Mouse (Mus musculus) midbrain, embryonic 16.5 days (tissue): ENCODE data around the gene Rbmxl1. TPM values are rescaled to one million over a fixed set of nuclear protein-coding genes. Genes with fewer than 3 reads are reported as not detected.
A peak's percentile ranks its signal among the peaks of the same experiment; 100 is the strongest.
"Not testable (repeated sequence)": the region's sequence is repeated elsewhere in the genome, so short reads cannot be mapped to it uniquely, and the experiment has no call there.

ENCODE experiments used
- ATAC-seq: fragments of 200-750 bp; cut with Nextera tagmentation; 2 replicates; pipeline ENCODE4 v1.8.0; 2017; ENCODE audit warnings: moderate TSS enrichment
- H3K27ac ChIP-seq: fragments of 300-500 bp; sonication (generic); 2 replicates; pipeline ENCODE4 v1.5.1; 2014; ENCODE audit warnings: mild to moderate bottlenecking, low read length, mixed read lengths
- H3K27me3 ChIP-seq: fragments of 300-500 bp; sonication (generic); 2 replicates; pipeline ENCODE4 v1.6.1; 2014; ENCODE audit warnings: low read depth, low read length, mixed read lengths; ENCODE audit not compliant: control insufficient read depth, insufficient read depth
- H3K36me3 ChIP-seq: fragments of 300-500 bp; sonication (generic); 2 replicates; pipeline ENCODE4 v1.6.1; 2014; ENCODE audit warnings: mild to moderate bottlenecking, low read length, moderate library complexity, mixed read lengths; ENCODE audit not compliant: control insufficient read depth, insufficient read depth
- H3K4me1 ChIP-seq: fragments of 300-500 bp; sonication (generic); 2 replicates; pipeline ENCODE4 v1.6.1; 2014; ENCODE audit warnings: mild to moderate bottlenecking, low read length, mixed read lengths; ENCODE audit not compliant: control insufficient read depth, insufficient read depth
- H3K4me2 ChIP-seq: fragments of 300-500 bp; sonication (generic); 2 replicates; pipeline ENCODE4 v1.6.1; 2014; ENCODE audit warnings: mild to moderate bottlenecking, low read length, mixed read lengths
- H3K4me3 ChIP-seq: fragments of 300-500 bp; sonication (generic); 2 replicates; pipeline ENCODE4 v1.5.1; 2014; ENCODE audit warnings: low read depth, mild to moderate bottlenecking, low read length, moderate library complexity, mixed read lengths
- H3K9ac ChIP-seq: fragments of 300-500 bp; sonication (generic); 2 replicates; pipeline ENCODE4 v1.6.1; 2014; ENCODE audit warnings: low read depth, low read length, mixed read lengths
- H3K9me3 ChIP-seq: fragments of 300-500 bp; sonication (generic); replicated peaks from 2 replicates; pipeline ENCODE4 v1.6.1; 2014; ENCODE audit warnings: mild to moderate bottlenecking, low read length, mixed read lengths; ENCODE audit not compliant: control insufficient read depth, poor library complexity, severe bottlenecking
- WGBS: fragments of 180-500 bp; shearing (Covaris S2); extraction: QIAGEN DNeasy Blood & Tissue Kit; methylation state at CpG from one replicate; pipeline ENCODE4 v1.1.7; 2014; 5-methylcytosine and 5-hydroxymethylcytosine counted together
- polyA plus RNA-seq: library from polyadenylated mRNA; unstranded; fragments of >200 nt; fragmentation: Nextera tagmentation; extraction: Ambion mirVana; gene quantifications from 2 replicates; pipeline ENCODE4 v1.2.1, GENCODE M21; 2015

Gene Rbmxl1
- polyA plus RNA-seq, 1 experiment from 2014 or later = 201 TPM

DNA sequence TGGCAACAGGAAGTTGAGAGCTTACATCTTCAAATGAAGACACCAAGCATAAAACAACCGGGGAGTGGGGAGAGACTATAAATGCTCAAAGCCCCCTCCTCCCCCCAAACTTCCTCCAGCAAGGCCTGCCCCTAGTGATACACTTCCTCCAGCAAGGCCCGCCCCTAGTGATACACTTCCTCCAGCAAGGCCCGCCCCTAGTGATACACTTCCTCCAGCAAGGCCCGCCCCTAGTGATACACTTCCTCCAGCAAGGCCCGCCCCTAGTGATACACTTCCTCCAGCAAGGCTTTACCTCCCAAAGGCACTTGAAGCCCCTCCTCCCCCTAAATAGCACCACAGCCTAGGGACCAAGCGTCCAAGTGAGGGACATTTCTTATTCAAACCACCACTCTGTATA is 34.0 kb upstream of the Rbmxl1 start:
- 93% methylated on average over 3 of the region's 6 CpGs for WGBS
- not testable (repeated sequence) for H3K4me2 ChIP-seq, H3K4me1 ChIP-seq, H3K9ac ChIP-seq, H3K4me3 ChIP-seq, H3K9me3 ChIP-seq, H3K36me3 ChIP-seq, H3K27me3 ChIP-seq, ATAC-seq, H3K27ac ChIP-seq

DNA sequence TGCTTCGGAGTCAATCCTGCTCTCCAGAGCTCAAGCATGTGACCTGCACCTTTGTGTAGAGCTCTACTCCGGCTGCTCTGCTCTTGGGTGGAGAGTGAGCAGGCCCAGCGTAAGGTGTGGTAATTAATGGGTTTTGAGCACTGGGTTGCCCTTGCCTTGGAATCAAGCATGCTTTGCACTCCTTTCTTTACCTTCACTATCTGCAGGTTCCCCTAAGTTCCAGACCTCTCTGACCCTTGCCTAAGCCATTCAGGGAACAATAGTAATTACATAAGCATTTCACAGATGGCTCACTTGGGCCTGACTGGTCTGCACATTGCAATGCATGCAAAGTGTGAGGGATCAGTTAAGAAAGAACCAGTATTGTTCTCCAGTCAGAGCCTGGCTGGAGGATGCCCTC is 29.1 kb upstream of the Rbmxl1 start:
- no peak for ATAC-seq

DNA sequence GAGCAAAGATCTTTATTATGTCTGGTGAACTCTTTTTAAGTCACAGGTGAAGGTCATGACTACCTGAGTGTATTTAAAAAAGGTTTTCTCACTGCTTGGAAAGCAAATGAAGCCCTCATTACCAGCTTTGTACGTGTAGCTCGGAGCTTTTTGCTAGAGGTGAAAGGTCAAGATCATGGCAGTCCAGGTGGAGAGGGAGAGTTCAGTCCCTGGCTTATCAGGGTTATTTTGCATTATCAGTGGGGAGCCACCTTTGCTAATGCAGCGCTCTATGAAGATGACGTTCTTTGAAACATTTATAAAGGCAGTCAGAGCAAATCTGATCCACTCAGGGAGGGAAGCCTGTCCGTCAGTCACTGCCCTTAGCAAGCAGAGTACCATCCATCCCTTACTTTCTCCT is 28.0 kb upstream of the Rbmxl1 start:
- no peak overlapping the region for H3K4me2 ChIP-seq

More for the DNA sequence above, 29.1 kb upstream of the Rbmxl1 start:
- H3K9ac ChIP-seq = no peak overlapping the region
- no peaks in the 10 kb centered on the region for H3K27me3 ChIP-seq
- no peak overlapping the region for H3K27ac ChIP-seq
- WGBS = 93% methylated on average over 3 of the region's 3 CpGs
- 0 out of 2 replicates have a peak, but pooled peaks cover 4% of the 10 kb centered on the region for H3K36me3 ChIP-seq
- no peaks in the 10 kb centered on the region for H3K4me1 ChIP-seq
- H3K4me3 ChIP-seq = no peak overlapping the region
- H3K4me2 ChIP-seq = no peak overlapping the region
- no peaks in the 10 kb centered on the region for H3K9me3 ChIP-seq

DNA sequence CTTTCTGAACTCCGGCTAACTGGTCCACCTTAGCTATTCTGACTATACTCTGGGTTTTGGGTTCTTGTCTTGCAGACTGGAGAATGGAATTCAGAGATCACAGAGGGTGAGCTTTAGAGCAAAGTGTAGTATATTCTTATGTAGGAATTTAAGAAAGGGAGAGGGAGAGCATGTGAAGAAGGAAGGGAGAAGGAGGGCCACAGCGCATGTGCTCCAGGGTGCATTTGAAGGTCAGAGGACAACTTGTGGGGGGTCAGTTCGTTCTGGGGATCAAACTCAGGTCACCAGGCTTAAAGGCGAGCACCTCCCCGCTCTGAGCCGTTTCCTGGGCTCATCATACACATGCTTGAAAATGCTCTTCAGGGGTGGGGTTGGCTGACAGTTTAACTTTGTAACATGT is 25.3 kb upstream of the Rbmxl1 start:
- Histone ChIP-seq H3K9me3 (no peaks in the 10 kb centered on the region), H3K36me3 (peaks cover 4% of the 10 kb centered on the region; the same call in 1 of the 2 replicates), H3K27ac (no peak overlapping the region), H3K27me3 (no peaks in the 10 kb centered on the region), H3K4me2 (no peak overlapping the region), H3K4me1 (no peaks in the 10 kb centered on the region), H3K9ac (no peak overlapping the region), H3K4me3 (no peak overlapping the region)
- 91% methylated on average over 6 of the region's 6 CpGs for WGBS
- ATAC-seq = no peak

More for the DNA sequence above, 28.0 kb upstream of the Rbmxl1 start:
- Histone ChIP-seq H3K9me3 (no peaks in the 10 kb centered on the region), H3K27ac (no peak overlapping the region), H3K36me3 (peaks cover 7% of the 10 kb centered on the region; the same call in 1 of the 2 replicates), H3K9ac (no peak overlapping the region), H3K4me1 (no peaks in the 10 kb centered on the region), H3K27me3 (no peaks in the 10 kb centered on the region), H3K4me3 (no peak overlapping the region)
- no peak for ATAC-seq
- 70% methylated on average over 5 of the region's 5 CpGs for WGBS

DNA sequence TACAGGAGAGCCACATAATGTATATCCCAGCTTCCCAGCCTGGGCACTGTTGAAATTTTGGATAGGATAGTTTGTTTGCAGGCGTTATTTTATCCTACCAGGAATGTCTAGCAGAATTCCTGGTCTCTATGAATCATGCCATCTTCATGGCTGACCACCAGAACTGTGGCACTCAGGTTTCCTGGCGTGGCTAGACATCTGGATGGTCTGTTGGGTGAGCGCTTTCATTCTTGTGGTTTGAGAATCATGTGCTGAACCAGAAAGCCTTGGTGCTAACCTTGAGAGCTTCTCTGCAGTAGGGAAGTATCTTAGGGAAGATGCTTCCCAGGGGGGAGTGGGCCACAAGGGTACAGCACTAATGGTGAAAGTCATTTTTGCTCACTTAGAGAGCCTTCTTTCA is 6.4 kb upstream of the Rbmxl1 start:
- no peak overlapping the region for H3K4me3 ChIP-seq
- ATAC-seq = no peak
- no peak overlapping the region for H3K4me2 ChIP-seq
- 91% methylated on average over 3 of the region's 3 CpGs for WGBS
- H3K27ac ChIP-seq = no peak overlapping the region
- H3K27me3 ChIP-seq = no peaks in the 10 kb centered on the region
- H3K36me3 ChIP-seq = no peaks in the 10 kb centered on the region; the same call in none of the 2 replicates
- H3K4me1 ChIP-seq = peaks cover 8% of the 10 kb centered on the region
- H3K9ac ChIP-seq = no peak overlapping the region
- no peaks in the 10 kb centered on the region for H3K9me3 ChIP-seq

DNA sequence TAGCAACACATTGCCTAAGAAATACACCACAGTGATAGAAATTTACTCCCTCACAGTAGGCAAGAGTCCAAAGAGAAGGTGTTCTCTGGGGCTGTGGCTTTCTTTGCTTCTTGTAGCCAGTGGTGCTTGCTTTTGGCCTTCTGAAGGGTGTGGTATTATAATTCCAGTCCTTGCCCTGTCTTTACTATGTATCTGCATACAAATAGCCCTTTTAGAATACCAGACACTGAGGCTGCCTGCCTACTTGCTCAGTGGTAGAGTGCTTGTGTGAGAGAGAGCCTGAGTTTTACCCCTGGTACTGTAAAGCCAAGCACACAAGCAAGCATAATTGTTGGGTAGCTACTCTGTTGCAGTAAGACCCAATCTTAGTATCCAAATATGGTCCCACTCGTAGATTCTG is 6.0 kb upstream of the Rbmxl1 start:
- 98% methylated on average over 1 of the region's 1 CpGs for WGBS
- no peaks in the 10 kb centered on the region for H3K27me3 ChIP-seq
- no peak for ATAC-seq
- H3K4me3 ChIP-seq = no peak overlapping the region
- H3K9me3 ChIP-seq = no peaks in the 10 kb centered on the region
- no peaks in the 10 kb centered on the region; the same call in none of the 2 replicates for H3K36me3 ChIP-seq
- peaks cover 11% of the 10 kb centered on the region for H3K4me1 ChIP-seq
- no peak overlapping the region for H3K4me2 ChIP-seq
- no peak overlapping the region for H3K27ac ChIP-seq
- H3K9ac ChIP-seq = no peak overlapping the region

DNA sequence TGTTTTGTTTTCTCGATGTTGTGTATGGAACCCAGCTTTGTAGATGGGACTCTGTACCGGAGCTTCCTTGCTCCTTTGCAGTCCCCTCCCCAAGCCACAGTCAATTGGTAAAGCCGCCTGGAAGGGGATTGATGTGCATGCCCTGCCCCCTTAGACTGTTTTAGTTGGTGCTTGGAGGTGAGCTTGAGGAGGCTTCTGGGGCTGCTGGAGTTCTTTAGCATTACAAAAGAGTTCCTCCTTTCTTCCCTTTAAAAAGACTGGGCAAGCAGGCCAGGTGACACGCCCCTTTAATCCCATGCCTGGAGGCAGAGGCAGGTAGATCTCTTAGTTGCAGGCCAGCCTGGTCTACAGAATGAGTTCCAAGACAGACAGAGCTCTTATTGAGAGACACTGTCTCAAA is 4.4 kb upstream of the Rbmxl1 start:
- Histone ChIP-seq H3K4me2 (no peak overlapping the region), H3K4me3 (no peak overlapping the region), H3K27me3 (no peaks in the 10 kb centered on the region), H3K27ac (no peak overlapping the region), H3K9ac (no peak overlapping the region), H3K4me1 (peaks cover 11% of the 10 kb centered on the region), H3K9me3 (no peaks in the 10 kb centered on the region), H3K36me3 (no peaks in the 10 kb centered on the region; the same call in none of the 2 replicates)
- ATAC-seq = no peak
- WGBS = 89% methylated on average over 4 of the region's 4 CpGs

DNA sequence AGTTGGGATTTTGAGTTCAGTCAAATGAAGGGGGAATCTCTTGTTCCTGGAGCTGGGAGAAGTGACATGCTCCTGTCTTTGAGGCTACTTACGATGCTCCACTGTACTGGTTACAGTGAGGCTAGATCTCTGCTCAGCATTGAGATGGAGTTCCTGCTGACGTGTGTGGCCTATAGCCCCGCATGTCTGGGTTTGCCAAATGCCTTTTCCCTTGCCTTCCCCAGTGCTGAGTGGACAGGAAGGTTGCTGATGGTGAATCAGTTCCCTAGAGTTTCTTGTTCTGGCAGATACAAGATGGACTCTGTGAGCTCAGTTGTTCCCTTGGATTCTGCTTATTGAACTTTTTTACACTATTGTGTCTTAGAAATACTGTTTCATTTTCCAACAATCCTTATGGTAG is 2.2 kb upstream of the Rbmxl1 start:
- 70% methylated on average over 3 of the region's 3 CpGs for WGBS
- no peak overlapping the region for H3K4me2 ChIP-seq
- no peak overlapping the region for H3K4me3 ChIP-seq
- no peaks in the 10 kb centered on the region for H3K27me3 ChIP-seq
- H3K9me3 ChIP-seq = no peaks in the 10 kb centered on the region
- ATAC-seq = no peak
- H3K4me1 ChIP-seq = peaks cover 16% of the 10 kb centered on the region
- H3K27ac ChIP-seq = no peak overlapping the region
- H3K36me3 ChIP-seq = peaks cover 2% of the 10 kb centered on the region; the same call in 1 of the 2 replicates
- no peak overlapping the region for H3K9ac ChIP-seq

DNA sequence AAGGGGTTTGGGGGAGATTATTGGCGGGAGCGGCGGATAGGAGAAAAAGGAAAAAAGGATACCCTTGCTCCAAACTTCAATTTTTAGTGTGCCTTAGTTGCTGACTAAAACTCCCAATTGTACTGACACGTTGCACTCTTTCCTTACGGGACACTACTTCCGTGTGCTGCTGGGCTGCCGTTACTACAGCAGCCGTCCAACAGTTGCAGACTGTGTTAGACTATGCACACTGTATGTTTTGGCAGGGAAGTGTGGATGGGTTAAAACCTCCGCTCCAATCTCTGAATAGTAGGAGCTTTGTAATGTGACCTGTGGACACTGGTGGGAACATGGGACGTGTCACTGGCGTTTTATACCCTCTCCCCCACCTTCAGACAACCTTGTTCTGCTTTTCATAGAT is 1.4 kb upstream of the Rbmxl1 start:
- H3K4me2 ChIP-seq = peak overlapping the region; percentile 93
- under 1% methylated on average over 11 of the region's 11 CpGs for WGBS
- peaks cover 16% of the 10 kb centered on the region for H3K4me1 ChIP-seq
- peak overlapping the region; percentile 99 for H3K9ac ChIP-seq
- ATAC-seq = no peak
- peak overlapping the region; percentile 92; the same call in 1 of the 2 replicates for H3K27ac ChIP-seq
- H3K9me3 ChIP-seq = no peaks in the 10 kb centered on the region
- peak overlapping the region; percentile 96 for H3K4me3 ChIP-seq
- 0 out of 2 replicates have a peak, but pooled peaks cover 2% of the 10 kb centered on the region for H3K36me3 ChIP-seq
- no peaks in the 10 kb centered on the region for H3K27me3 ChIP-seq
